Mouse (Mus musculus): Measurements from ENCODE around the gene Llgl2.

- no peak for TF ChIP-seq CTCF (IDR thresholded peaks at IDR 0.05; ENCODE audit: low read depth, low read length)
- TF ChIP-seq GATA2 (IDR thresholded peaks at IDR 0.05; ENCODE audit: borderline replicate concordance, low read depth, low read length) = no peak
These were observed 2.6 kb downstream of the Llgl2 start for GRCm38 (mm10) chr11:115826487-115826886.

Data from G1E (cell line).